Mouse (Mus musculus): Measurements from ENCODE around the gene Stpg4. TPM values are rescaled to one million over a fixed set of nuclear protein-coding genes. Genes with fewer than 3 reads are reported as not detected.

Stpg4 gene
- polyA plus RNA-seq (2012; rRNA removed) = not detected in 2 replicates

GRCm38 (mm10) chr17:87427511-87427910 lies at the start of gene Stpg4:
Stpg4 (minus strand) TSS chr17:87427741.

GRCm38 (mm10) chr17:87446767-87447611 lies 19.4 kb upstream of the Stpg4 start, which contains the start of gene Calm2:
Calm2 (minus strand) TSS chr17:87446935.

Other genes with a start within 250 kb of the Stpg4 start
- 120 and 145 TPM in 2 replicates for gene Mcfd2, start 161.8 kb downstream of the Stpg4 start, polyA plus RNA-seq (2012; rRNA removed)
- gene Ttc7, start 144.9 kb downstream of the Stpg4 start, polyA plus RNA-seq (2012; rRNA removed) = 48.3 and 68.3 TPM in 2 replicates
- 15.0 and 19.8 TPM in 2 replicates for gene Calm2, start 19.2 kb upstream of the Stpg4 start, polyA plus RNA-seq (2012; rRNA removed)
- gene Epcam, start 208.2 kb upstream of the Stpg4 start, polyA plus RNA-seq (2012; rRNA removed) = 60.3 and 101 TPM in 2 replicates
- gene Msh2, start 244.6 kb upstream of the Stpg4 start, polyA plus RNA-seq (2012; rRNA removed) = 6.3 and 11.4 TPM in 2 replicates

All from ovary, adult 2 months (tissue).